Mouse (Mus musculus) C2C12 (cell line): ENCODE data around the gene AI661453. TPM values are rescaled to one million over a fixed set of nuclear protein-coding genes. Genes with fewer than 3 reads are reported as not detected.
"Not testable (repeated sequence)": the region's sequence is repeated elsewhere in the genome, so short reads cannot be mapped to it uniquely, and the experiment has no call there.

Experiments
- H3K27me3 ChIP-seq: one replicate; pipeline ENCODE4 v1.6.1; 2011; ENCODE audit not compliant: control insufficient read depth, insufficient read depth, insufficient read length
- H3K36me3 ChIP-seq: one replicate; pipeline ENCODE4 v1.6.1; 2011; ENCODE audit not compliant: control insufficient read depth, insufficient read depth
- H3K4me3 ChIP-seq: one replicate; pipeline ENCODE4 v1.5.1; 2011; ENCODE audit warnings: mild to moderate bottlenecking, control low read depth; ENCODE audit not compliant: poor library complexity, insufficient read depth, severe bottlenecking
- H3K79me2 ChIP-seq: one replicate; pipeline ENCODE4 v1.6.1; 2011; ENCODE audit not compliant: control insufficient read depth, insufficient read depth
- H3K79me3 ChIP-seq: one replicate; pipeline ENCODE4 v1.6.1; 2011; ENCODE audit warnings: low read depth, control low read depth
- H3ac ChIP-seq: one replicate; pipeline ENCODE3; 2011; ENCODE audit warnings: low read depth; ENCODE audit not compliant: control insufficient read depth, insufficient read length
- CEBPB ChIP-seq: IDR thresholded peaks from one replicate; pipeline ENCODE4 v1.6.1; 2011; ENCODE audit warnings: low read depth, mild to moderate bottlenecking, control low read depth, moderate library complexity
- CTCF ChIP-seq: IDR thresholded peaks from one replicate; pipeline ENCODE4 v1.5.1; 2011; ENCODE audit not compliant: control insufficient read depth, insufficient read depth, insufficient read length
- FOSL1 ChIP-seq: IDR thresholded peaks from one replicate; pipeline ENCODE4 v1.8.0; 2011; ENCODE audit warnings: mild to moderate bottlenecking, low read length; ENCODE audit not compliant: poor library complexity, insufficient read depth, severe bottlenecking
- MAX ChIP-seq: IDR thresholded peaks from one replicate; pipeline ENCODE4 v1.6.1; 2011; ENCODE audit warnings: mild to moderate bottlenecking, control low read depth
- MYOD1 ChIP-seq: IDR thresholded peaks from one replicate; pipeline ENCODE4 v1.6.1; 2011; ENCODE audit warnings: low read depth; ENCODE audit not compliant: control insufficient read depth, insufficient read length
- MYOG ChIP-seq: IDR thresholded peaks from one replicate; pipeline ENCODE4 v1.6.1; 2011; ENCODE audit not compliant: control insufficient read depth, insufficient read length; ENCODE audit errors: extremely low read depth
- USF1 ChIP-seq: IDR thresholded peaks from one replicate; pipeline ENCODE4 v1.6.1; 2011; ENCODE audit warnings: low read depth, mild to moderate bottlenecking, control low read depth, moderate library complexity
- polyA plus RNA-seq: library from polyadenylated mRNA; unstranded; fragments of >200 nt; fragmentation: generic; extraction: Trizol; gene quantifications from one replicate; pipeline ENCODE4 v1.2.1, GENCODE M21; 2012; ENCODE audit warnings: missing spikeins

AI661453 gene
- polyA plus RNA-seq, 1 experiment = 0.13 TPM

DNA sequence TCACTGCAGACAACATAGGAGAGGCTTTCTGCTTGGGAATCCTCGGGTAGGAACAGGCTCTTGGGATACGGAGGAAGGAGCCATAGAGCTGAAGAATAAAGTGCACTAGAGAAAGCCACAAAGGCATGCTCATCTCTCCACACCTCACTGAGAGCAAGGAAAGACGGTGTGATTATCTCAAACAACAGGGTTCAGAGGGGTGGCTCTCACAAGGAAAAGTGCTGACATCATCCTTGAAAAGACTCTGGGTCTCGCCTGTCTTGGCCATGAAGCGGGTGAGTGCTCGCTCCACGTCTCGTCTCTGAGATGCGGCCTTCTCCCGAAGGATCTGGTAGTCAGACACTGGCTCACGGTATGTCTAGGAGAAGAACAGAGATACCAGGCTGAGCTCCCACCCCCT is 57.7 kb downstream of the AI661453 start:
- Histone ChIP-seq H3K4me3 (no peak overlapping the region), H3K27me3 (no peaks in the 10 kb centered on the region), H3K79me2 (no peaks in the 10 kb centered on the region), H3ac (no peak overlapping the region), H3K79me3 (no peaks in the 10 kb centered on the region), H3K36me3 (peaks cover 77% of the 10 kb centered on the region)
- TF ChIP-seq MAX (no peak), MYOG (no peak)

DNA sequence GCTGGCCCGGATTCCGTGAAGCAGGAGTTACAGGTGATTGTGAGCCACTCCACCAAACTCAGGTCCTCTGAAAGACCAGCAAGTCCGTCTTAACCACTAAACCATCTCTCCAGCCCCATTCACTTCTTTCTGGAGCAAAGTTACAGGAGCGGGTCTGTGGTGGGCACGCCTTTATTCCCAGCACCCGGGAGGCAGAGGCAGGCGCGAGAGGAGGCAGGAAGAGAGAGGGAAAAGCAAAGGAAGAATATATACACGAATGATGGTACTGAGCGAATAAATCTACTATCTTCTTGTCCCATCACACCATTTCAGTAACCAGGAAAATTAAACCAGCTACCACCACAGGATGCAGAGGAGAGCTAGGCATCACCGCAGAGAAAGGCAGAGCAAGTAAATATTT is 65.1 kb downstream of the AI661453 start:
- H3K4me3 ChIP-seq = peak overlapping the region; percentile 56
- no peaks in the 10 kb centered on the region for H3K27me3 ChIP-seq
- H3K79me2 ChIP-seq = peaks cover 17% of the 10 kb centered on the region
- H3K79me3 ChIP-seq = peaks cover 10% of the 10 kb centered on the region
- TF ChIP-seq MYOG = no peak
- H3K36me3 ChIP-seq = peaks cover 24% of the 10 kb centered on the region
- peak overlapping the region; percentile 58 for H3ac ChIP-seq

DNA sequence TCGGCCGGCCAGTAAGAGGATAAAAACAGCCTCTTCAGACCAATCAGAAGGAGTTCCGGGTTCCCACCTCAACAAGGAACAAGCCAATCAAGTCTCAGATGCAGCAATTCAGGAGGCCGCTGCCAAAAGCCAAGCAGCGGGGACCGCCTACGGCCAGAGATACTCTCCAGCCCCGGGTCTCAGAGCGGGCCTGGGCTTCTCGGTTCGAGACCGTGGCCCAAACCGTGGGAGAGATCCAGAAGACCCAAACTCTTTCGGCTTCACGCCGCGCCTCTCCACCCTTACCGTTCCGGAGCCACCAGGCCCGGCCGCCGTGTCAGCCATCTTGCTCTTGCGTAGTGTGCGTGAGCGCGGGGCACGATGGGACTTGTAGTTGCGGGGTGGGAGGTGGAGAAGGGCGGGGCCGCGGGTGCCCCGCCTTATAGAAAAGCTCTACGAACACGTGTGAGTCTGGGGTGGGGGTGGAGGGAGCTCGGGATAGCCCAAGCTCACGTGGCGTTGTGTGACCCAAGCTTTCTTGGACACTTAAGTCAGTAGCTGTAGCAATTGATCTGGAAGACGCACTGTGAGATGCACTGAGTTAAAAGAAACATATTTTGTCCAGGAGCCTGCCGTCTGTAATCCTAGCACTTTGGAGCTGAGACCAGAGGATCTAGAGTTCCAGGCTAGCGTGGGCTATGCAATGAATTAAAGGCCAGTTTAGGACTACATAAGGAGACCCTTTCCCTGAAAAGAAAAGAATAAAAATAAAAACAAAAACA is 65.7 kb downstream of the AI661453 start, which contains the start of gene Taf8:
TSS of gene Taf8 (minus strand) at position 347 of the 761 bp plus-strand sequence.
- no peaks in the 10 kb centered on the region for H3K27me3 ChIP-seq
- peaks cover 17% of the 10 kb centered on the region for H3K79me2 ChIP-seq
- TF ChIP-seq CTCF (no peak), USF1 (peak; percentile 61), MAX (peak; percentile 79), FOSL1 (no peak), MYOD1 (no peak)
- peaks cover 10% of the 10 kb centered on the region for H3K79me3 ChIP-seq
- peaks cover 21% of the 10 kb centered on the region for H3K36me3 ChIP-seq
- H3K4me3 ChIP-seq = peak within 1 kb of the TSS; percentile 56
- peak within 1 kb of the TSS; percentile 84 for H3ac ChIP-seq

- H3K27me3 ChIP-seq, H3K4me3 ChIP-seq, H3ac ChIP-seq: not testable (repeated sequence)
- Histone ChIP-seq H3K79me2 (peaks cover 17% of the 10 kb centered on the region), H3K36me3 (peaks cover 18% of the 10 kb centered on the region), H3K79me3 (peaks cover 10% of the 10 kb centered on the region)
- TF ChIP-seq USF1 = peak; percentile 25
Observed at GRCm38 (mm10) chr17:47502707-47503045, 66.3 kb downstream of the AI661453 start.

- H3K79me2 ChIP-seq = peaks cover 17% of the 10 kb centered on the region
- no peak overlapping the region for H3K4me3 ChIP-seq
- TF ChIP-seq USF1 (no peak), FOSL1 (no peak), CEBPB (no peak), CTCF (no peak), MYOG (no peak), MAX (no peak), MYOD1 (no peak)
- H3K79me3 ChIP-seq = peaks cover 10% of the 10 kb centered on the region
- H3ac ChIP-seq = no peak overlapping the region
- H3K27me3 ChIP-seq = no peaks in the 10 kb centered on the region
- peaks cover 11% of the 10 kb centered on the region for H3K36me3 ChIP-seq
Observed at GRCm38 (mm10) chr17:47503689-47504088, 67.3 kb downstream of the AI661453 start.

DNA sequence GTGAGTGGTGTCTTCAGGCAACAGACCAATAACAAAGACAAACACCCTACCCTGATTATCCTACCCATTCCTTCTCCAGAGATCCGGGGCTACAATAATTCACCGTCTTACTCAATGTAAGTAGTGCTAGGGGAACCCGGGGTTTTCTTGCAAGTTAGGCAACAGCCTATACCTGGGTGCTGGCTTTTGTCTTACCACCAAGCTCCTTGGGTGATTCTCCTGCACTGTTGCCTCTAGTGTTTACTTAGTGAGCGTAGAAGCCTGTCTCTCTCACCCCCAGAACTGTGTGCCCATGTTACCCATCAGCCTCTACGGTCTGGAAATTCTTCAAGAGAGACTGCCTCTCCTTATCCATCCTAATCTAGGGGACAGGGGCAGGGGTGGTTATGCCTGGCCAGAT is 67.8 kb downstream of the AI661453 start:
- Histone ChIP-seq H3K4me3 (no peak overlapping the region), H3ac (no peak overlapping the region), H3K79me3 (peaks cover 10% of the 10 kb centered on the region), H3K79me2 (peaks cover 17% of the 10 kb centered on the region), H3K36me3 (peaks cover 11% of the 10 kb centered on the region), H3K27me3 (no peaks in the 10 kb centered on the region)
- TF ChIP-seq MYOD1 (no peak), USF1 (no peak), CTCF (no peak), CEBPB (no peak), MAX (no peak), FOSL1 (no peak), MYOG (no peak)
